In the genomic region with DNA sequence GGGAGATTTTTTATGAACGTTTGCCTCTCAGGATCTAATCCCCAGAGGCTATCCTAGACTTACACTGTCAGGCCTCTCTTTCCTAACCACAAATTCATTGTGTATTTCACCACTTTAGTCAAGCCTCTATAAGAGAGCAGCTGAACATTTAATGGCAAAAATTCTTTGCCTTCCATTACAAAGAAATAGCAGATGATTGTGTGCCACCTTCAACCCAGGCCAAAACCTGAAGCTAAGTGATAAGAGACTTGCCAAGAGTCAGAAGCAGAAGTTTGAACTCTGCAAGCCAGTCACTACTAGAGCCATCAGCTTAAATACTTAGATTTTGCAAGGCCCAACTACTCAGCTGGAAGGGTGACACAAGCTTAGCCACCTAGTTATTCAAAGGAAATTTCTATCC, we compare ENCODE assay signal across 16 mouse cellular contexts.
"Had no signal": no experiment of that assay in that cellular context is flagged by ENCODE, and none has a peak within 500 bp of the region (broad histone marks: within the 10 kb centered on the region; RNA-seq: fewer than 3 reads in every experiment).

No protein-coding gene starts in this region.

- H3K27me3 ChIP-seq: neural tube, embryonic 13.5 days; neural tube, embryonic 15.5 days; stomach, embryonic 15.5 days had no signal

- H3K4me2 ChIP-seq: neural tube, embryonic 13.5 days; neural tube, embryonic 15.5 days; stomach, embryonic 15.5 days had no signal

- H3K9me3 ChIP-seq: neural tube, embryonic 13.5 days; neural tube, embryonic 15.5 days; stomach, embryonic 15.5 days had no signal

- H3K4me3 ChIP-seq: neural tube, embryonic 13.5 days; neural tube, embryonic 15.5 days; stomach, embryonic 15.5 days had no signal

- H3K27ac ChIP-seq: neural tube, embryonic 13.5 days; neural tube, embryonic 15.5 days; stomach, embryonic 15.5 days; stomach, postnatal 0 days had no signal

- DNase-seq: retina, postnatal 1 day; right cerebral cortex, adult 18-20 months; right cerebral cortex, postnatal 14 days; right cerebral cortex, postnatal 25 days; right cerebral cortex, postnatal 4 days; spleen, adult 18-20 months; thymus, adult 18-20 months; thymus, adult 2 months; thymus, postnatal 14 days; thymus, postnatal 25 days; thymus, postnatal 36 days; thymus, postnatal 4 days had no signal

- H3K4me1 ChIP-seq: neural tube, embryonic 13.5 days; neural tube, embryonic 15.5 days; stomach, embryonic 15.5 days had no signal

- H3K36me3 ChIP-seq: neural tube, embryonic 13.5 days; neural tube, embryonic 15.5 days; stomach, embryonic 15.5 days had no signal

- H3K9ac ChIP-seq: neural tube, embryonic 13.5 days; neural tube, embryonic 15.5 days; stomach, embryonic 15.5 days had no signal
